Mouse (Mus musculus): ENCODE data around the gene Cbln4.

DNA sequence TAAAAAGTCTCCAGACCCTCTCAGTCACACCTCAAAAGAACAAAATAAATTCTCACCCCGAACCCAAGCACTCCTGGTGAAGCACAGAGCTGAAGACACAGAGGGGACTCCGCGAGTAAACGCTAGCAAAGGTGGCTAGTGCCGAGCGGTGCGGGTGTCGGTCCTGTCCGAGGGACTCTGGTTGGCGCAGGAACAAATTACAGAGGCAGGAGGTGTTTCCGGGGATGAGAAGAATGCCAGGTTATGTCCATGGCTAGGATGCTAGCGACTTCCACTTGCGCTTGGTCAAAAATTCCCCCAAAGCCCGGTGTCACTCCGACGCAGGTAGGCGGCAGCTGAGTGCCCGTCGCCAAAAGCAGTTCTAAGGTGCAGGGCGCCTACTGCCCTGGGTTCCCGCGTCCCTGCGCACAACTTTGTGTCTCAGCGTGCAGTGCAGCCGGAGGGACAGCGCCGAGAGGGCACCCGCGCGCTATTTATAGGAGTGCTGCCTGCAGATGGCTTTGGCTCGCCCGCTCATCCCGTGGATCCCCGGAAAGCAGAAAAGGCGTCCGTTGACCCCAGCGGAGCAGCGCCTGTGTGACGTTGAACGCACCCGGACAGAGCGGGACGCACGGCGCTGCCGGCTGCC lies 545 bp downstream of the Cbln4 start:
- no peak for TF ChIP-seq POLR2A (IDR thresholded peaks at IDR 0.05; ENCODE audit: insufficient read depth, low read depth, low read length)
- no peak for TF ChIP-seq CTCF (IDR thresholded peaks at IDR 0.05)
- TF ChIP-seq EP300 (IDR thresholded peaks at IDR 0.05; ENCODE audit: insufficient read depth, low read depth, low read length) = no peak

Data from heart, adult 2 months (tissue).